Mouse (Mus musculus) T-helper 2 cell (primary cell): ENCODE results near the gene Wdr78.

Source experiments
- in situ Hi-C: fragments of 300-600 bp; cut with MboI, MseI; formaldehyde crosslinking; loops from one replicate; pipeline ENCODE4 v1.15.1; 2025; ENCODE audit warnings: high pct_unique_total_duplicates

The Wdr78 gene

GRCm38 (mm10) chr4:103064421-103064820 is 49.9 kb downstream of the Wdr78 start:
- in situ Hi-C loops: no loop called here

- in situ Hi-C loops: loop anchor here (10.0 kb wide), 1 partner anchor 638 kb away; no protein-coding TSS in a partner anchor
These were observed 57.4 kb downstream of the Wdr78 start for GRCm38 (mm10) chr4:103056909-103057308.

- in situ Hi-C loops: no loop called here
These were observed 66.3 kb downstream of the Wdr78 start for GRCm38 (mm10) chr4:103048046-103048445.

GRCm38 (mm10) chr4:103042997-103043396 is 71.4 kb downstream of the Wdr78 start:
- in situ Hi-C loops: no loop called here

GRCm38 (mm10) chr4:103039838-103040191 is 74.5 kb downstream of the Wdr78 start:
- in situ Hi-C loops: no loop called here

GRCm38 (mm10) chr4:103039103-103039837 is 75.1 kb downstream of the Wdr78 start:
- in situ Hi-C loops: no loop called here

GRCm38 (mm10) chr4:103028177-103029088 is 85.9 kb downstream of the Wdr78 start:
- in situ Hi-C loops: loop anchor here (10.0 kb wide), 1 partner anchor 884 kb away; no protein-coding TSS in a partner anchor

- in situ Hi-C loops: loop anchor here (10.0 kb wide), 1 partner anchor 883 kb away; no protein-coding TSS in a partner anchor
These were observed 86.6 kb downstream of the Wdr78 start for GRCm38 (mm10) chr4:103027745-103028144.

- in situ Hi-C loops: loop anchor here (10.0 kb wide), 1 partner anchor 882 kb away; no protein-coding TSS in a partner anchor
These were observed 87.7 kb downstream of the Wdr78 start, which contains the start of gene Insl5 for GRCm38 (mm10) chr4:103026621-103027020. Insl5 (minus strand) TSS chr4:103026842.

GRCm38 (mm10) chr4:103013490-103013889 is 100.9 kb downstream of the Wdr78 start:
- in situ Hi-C loops: no loop called here

- in situ Hi-C loops: no loop called here
These were observed 102.5 kb downstream of the Wdr78 start for GRCm38 (mm10) chr4:103011823-103012222.

- in situ Hi-C loops: no loop called here
These were observed 103.6 kb downstream of the Wdr78 start for GRCm38 (mm10) chr4:103010734-103011133.

GRCm38 (mm10) chr4:103006943-103007418 is 107.4 kb downstream of the Wdr78 start:
- in situ Hi-C loops: no loop called here

GRCm38 (mm10) chr4:103006266-103006665 is 108.1 kb downstream of the Wdr78 start:
- in situ Hi-C loops: no loop called here

- in situ Hi-C loops: no loop called here
These were observed 109.0 kb downstream of the Wdr78 start for GRCm38 (mm10) chr4:103005190-103005945.

- in situ Hi-C loops: no loop called here
These were observed 109.7 kb downstream of the Wdr78 start for GRCm38 (mm10) chr4:103004681-103005080.

- in situ Hi-C loops: loop anchor here (5.0 kb wide), 1 partner anchor 156 kb away; no protein-coding TSS in a partner anchor
These were observed 122.7 kb downstream of the Wdr78 start for GRCm38 (mm10) chr4:102991685-102992084.

GRCm38 (mm10) chr4:102990595-102991340 is 123.6 kb downstream of the Wdr78 start:
- in situ Hi-C loops: loop anchor here (5.0 kb wide), 1 partner anchor 157 kb away; no protein-coding TSS in a partner anchor

GRCm38 (mm10) chr4:102990016-102990415 is 124.3 kb downstream of the Wdr78 start:
- in situ Hi-C loops: loop anchor here (5.0 kb wide), 1 partner anchor 157 kb away; no protein-coding TSS in a partner anchor

- in situ Hi-C loops: no loop called here
These were observed 125.0 kb downstream of the Wdr78 start for GRCm38 (mm10) chr4:102989391-102989790.
